Mouse (Mus musculus) ovary, adult 18-20 months (tissue): Measurements from ENCODE around the gene Fndc11.

ENCODE experiments used
- DNase-seq: peaks from one replicate; pipeline ENCODE4 v3.0.0; 2022; ENCODE audit warnings: low spot score, mixed read lengths

Fndc11 gene

DNA sequence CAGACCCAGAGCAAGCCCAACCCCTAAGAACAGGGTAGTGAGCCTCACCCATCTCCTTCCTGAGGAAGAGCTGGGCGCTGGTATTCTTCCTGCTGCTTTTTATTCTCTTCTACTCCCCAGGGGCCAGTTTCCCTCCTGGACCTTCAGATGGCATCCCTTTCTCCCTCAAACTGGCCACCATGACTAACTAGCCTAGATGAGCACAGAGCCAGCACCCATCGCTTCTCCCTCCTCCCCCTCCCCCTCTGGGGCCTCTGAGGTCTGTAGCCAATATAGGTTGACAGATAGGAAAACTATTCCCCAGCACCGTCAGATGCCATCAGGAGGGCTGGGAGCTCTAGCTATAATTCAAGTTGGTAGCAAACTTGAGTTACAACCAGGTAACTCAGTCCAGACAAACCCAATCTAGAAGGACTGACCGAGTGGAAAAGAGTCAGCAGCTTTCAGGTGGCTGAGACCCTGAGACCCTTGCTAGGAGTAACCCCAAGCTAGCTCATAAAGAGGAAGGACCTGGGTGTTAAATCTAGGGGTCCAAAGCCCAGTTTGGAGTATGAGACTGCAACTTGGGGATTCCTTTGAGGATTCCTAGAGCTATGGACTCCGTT is 830 bp upstream of the Fndc11 start:
- DNase-seq = no peak

DNA sequence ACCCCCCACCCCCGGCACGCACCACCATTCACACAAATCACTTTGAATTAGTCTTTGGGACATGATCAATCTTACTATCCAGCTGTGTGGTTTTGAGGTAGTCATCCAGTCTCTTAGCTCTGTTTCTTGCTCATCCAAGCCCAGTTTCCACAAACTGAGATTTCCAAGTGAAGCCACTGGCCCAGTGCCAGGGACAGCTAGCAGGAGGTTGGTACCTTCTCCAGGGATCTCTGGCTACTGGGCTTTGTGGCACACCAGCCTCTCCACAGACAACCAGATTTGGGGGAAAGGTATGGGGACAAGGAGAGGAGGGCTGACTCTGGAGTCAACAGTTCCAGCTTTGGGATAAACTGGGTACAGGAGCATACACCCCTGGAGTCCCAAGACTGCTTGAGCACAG is 548 bp downstream of the Fndc11 start:
- no peak for DNase-seq

GRCm38 (mm10) chr2:181224994-181225393 is 5.2 kb downstream of the Fndc11 start:
- DNase-seq = no peak

DNA sequence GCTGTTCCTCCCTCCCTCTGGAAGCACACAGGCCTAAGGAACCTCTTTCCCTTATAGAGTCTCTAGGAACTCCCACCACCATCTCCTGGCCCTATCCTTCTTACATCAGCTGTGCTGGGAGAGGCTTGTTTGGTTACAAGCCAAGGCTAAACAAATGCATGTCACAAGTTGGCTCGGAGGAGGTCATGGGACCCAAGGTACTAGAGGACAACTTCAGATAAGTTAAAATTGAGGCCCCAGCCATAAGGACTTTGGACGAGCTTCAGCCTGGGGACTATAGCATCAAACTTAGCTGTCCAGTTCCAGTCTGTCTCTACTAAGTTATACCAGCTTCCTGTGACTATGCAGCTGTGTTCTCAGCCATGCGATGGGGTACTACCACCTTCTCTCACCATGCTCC is 7.3 kb downstream of the Fndc11 start:
- no peak for DNase-seq

DNA sequence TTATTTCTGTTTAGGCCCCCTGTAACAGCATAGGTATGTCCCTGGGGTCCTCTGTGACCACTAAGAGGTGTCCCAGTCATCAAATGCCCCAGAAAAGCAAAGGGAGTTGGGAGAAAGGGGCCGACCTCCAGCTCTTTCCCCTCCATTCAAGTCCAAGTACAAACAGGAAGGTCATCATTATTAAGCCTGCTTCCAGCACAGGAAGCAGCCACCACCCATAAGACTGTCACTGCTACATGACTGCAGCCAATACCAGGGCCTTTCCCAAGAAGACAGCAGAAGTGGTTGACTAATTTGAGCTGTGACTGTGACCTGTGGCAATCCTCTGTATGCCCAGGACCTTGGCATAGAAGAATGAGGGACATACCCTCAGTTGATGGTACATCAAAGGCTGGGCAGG is 8.5 kb downstream of the Fndc11 start:
- no peak for DNase-seq

- DNase-seq = no peak
Measured at GRCm38 (mm10) chr2:181231171-181231570, 11.4 kb downstream of the Fndc11 start.

GRCm38 (mm10) chr2:181233443-181233842 is 13.6 kb downstream of the Fndc11 start:
- DNase-seq = no peak

DNA sequence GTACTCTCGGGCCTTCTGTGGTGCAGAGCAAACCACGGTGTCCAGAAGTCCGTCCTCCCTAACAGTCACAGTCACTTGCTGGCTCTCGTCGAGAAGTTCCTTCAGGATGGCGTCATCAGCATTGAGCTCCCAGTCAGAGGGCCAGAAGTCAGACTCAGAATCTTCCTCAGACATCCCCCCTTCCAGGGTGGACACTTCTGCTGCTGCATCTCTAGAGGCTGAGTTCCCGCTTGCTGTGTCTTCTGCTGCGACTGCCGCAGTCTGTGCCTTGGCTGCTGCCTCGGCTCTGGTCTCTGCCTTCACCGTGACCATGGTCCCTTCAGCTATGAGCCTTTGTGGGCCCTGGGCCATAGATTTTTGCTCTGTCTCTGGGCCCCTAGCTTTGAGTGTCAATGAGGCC is 14.9 kb downstream of the Fndc11 start:
- no peak for DNase-seq

DNA sequence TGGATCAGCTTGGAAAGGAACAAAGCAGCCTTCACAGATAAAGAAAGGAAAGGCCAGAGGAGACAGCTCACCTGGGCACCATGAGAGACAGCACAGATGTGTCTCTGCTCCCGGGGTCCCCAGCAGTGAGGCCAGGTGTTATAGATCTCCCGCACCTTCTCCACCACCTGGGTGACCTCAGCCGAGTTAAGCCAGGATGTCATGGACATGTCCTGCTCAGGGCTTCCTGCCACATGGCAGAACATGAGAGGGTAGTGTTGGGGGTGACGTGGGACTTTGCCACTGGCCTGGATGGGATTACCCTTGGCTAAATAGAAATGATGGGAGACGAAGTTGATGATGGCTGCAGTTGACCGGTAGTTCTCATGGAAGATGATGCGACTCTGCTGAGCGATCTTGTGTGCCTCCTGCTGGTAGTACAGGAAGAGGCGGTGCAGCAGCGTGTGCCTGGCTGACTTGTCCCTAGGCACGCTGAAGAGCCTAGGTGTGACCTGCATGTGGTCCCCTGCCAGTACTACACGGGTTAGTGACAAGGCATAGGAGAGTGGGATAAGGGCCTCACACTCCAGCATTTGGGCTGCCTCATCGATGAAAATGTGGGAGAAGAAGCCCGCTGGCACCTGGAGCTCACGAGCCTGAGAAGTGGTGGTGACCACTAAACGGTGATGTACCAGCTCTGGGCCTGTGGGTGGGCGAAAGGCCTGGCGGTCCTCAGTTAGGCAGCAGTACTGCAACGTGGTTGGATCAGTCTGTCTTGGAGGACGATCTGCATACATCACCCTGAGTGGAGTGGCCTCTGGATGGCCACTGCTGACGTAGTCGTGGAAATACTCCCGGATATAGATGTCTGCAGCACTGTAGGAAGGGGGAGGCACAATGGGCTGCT is 16.1 kb downstream of the Fndc11 start:
- DNase-seq = no peak

DNA sequence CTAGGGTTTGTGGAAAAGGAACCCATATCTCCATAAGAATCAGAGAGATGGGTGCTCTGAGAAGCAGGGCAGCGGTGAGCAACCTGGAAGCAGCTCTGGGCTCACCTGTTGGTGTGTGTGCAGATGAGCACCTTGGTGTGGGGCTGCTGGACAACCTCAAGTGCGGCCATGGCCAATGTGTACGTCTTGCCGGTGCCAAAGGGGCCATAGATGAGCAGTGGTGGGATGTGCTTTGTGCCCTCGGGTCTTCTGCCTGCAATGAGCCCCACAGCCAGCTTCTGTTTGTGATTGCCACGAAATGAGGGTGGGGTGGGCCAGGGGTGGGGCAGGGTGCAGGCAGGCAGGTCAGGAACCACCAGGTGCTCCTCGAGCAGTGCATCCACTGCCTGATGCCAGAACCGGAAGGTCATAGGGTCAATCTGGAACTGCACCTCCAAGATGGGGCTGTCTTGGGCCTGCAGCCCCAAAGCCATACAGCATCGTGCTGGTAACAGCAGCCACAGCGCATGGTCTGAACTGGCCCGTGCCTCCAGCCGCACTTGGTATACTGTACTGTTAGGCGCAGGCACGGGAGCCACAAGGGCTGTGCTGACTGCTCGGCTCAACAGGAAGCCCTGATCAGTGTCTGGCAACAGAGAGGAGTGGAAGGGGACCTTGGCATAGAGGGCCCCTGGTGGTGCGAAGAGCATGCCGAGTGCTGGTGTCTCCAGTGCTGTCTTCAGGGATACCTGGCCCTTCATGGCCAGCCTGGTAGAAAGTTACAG is 17.6 kb downstream of the Fndc11 start:
- DNase-seq = no peak

DNA sequence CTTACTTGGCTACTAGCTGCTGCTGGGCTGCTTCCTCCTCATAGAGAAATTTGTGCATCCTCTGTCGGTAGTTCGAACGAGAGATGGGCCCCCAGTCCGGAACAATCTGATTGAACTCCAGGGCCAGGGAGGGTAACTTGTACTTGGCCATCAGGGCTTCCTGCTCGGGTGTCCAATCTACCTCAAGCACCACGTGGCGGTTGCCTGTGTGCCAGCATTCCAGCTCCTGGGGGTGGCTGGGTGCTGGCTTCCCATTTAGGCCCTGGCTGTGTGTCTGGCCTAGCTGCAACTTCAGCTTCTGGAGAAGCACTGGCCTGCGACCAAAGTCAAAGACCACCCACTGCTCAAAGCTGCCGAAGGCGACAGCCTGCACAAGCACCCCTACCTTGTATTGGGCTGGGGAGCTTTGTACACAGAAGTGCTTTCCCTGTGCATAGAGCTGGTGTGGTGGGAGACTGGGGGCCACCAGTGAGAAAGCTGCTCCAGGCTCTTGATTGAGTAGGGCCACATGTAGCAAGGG is 18.3 kb downstream of the Fndc11 start:
- no peak for DNase-seq

GRCm38 (mm10) chr2:181238861-181239260 is 19.0 kb downstream of the Fndc11 start:
- no peak for DNase-seq

- no peak for DNase-seq
Measured at GRCm38 (mm10) chr2:181239261-181239660, 19.4 kb downstream of the Fndc11 start.

- no peak for DNase-seq
Measured at GRCm38 (mm10) chr2:181240806-181241440, 21.1 kb downstream of the Fndc11 start.

- peak; percentile 29 for DNase-seq
Measured at GRCm38 (mm10) chr2:181241602-181242313, 21.9 kb downstream of the Fndc11 start, which contains the start of gene Helz2. TSS of gene Helz2 (minus strand) at chr2:181242027.

DNA sequence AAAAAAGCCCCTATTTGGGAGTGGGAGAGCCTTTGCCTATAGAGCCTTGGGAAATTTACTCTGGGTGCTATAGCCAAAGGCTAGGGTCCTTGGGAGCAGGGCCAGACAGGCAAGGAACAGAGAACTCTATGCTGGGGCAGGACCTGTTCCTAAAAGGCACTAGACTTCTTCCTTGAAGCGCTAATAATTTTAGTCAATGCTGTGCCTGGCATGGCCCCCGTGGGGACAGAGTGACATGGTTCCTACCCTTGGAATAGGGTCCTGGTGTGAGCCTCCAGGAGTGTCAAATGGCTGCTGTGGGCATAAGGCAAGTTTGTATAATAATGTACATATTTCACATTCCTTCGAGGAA is 22.5 kb downstream of the Fndc11 start:
- no peak for DNase-seq

DNA sequence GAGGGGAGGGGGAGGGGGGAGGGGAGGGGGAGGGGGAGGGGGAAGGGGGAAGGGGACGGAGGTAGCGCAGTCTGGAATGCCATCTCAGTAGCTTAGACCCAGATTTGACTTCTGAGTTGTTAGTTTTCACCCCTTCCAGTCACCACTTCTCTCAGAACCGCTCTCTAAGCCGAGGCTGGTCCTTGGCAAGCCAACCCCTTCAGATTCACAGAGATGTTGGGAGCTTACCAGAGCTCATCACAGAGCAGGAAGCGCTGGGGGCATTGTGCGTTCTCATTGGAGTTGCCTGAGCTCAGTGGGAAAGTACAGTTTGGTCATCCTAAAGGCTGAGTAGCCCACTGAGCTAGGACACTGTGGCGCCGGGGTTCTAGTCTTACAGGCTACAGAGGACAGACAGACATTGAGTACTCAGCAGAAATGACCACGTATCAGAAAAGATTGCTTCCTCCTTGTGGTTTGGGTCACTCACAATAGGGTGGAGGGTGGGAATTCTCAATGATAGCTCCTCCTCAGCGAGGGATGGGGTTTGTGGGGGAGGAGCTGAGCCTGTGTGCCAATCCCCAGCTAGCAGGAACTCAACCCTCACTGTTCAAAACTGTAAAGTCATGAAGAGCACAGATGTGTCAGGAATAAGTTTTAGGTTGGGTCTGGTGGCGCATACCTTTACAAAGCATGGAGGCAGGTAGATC is 24.0 kb downstream of the Fndc11 start:
- no peak for DNase-seq

DNA sequence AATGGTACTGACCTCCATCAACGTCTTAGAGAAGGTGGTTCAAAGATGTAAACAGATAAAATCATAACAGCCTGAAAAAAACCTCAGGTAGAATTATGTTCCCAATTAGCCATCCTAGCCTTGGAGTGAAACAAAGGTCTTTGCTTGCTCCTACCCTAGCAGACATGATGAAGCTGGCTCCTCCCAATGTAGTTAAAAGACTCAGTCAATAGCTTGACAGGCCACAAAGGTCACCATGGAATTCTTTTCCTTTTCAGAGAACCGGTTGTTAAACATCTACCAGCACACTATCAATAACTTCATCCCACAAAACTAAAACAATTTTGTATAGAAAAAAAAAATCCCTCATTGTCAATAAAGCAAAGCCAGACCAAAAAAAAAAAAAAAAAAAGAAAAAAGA is 25.2 kb downstream of the Fndc11 start:
- no peak for DNase-seq

DNA sequence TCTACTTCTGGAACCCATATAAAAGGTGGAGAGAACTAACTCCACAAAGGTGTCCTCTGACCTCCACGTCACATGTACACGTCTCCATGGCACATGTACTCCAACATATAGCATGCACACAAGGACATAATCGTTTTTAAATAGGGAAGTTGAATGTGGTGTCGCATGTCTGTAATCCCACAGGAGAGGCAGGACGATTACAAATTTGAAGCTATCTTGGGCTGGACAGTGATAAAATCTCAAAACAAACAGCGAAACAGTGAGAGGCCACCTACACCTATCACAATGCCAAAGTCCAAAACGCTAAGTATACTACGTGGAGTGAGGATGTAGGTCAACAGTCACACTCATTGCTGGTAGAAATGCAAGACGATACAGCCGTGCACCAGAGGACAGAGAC is 29.4 kb downstream of the Fndc11 start:
- DNase-seq = no peak

GRCm38 (mm10) chr2:181251841-181252240 is 32.0 kb downstream of the Fndc11 start:
- no peak for DNase-seq

GRCm38 (mm10) chr2:181253248-181253647 is 33.4 kb downstream of the Fndc11 start:
- DNase-seq = no peak
